Mouse (Mus musculus): Measurements from ENCODE around the gene Bloc1s5.

- no peak for TF ChIP-seq CTCF (IDR thresholded peaks at IDR 0.05; ENCODE audit: insufficient read depth, low read length)
- no peak for TF ChIP-seq POLR2A (IDR thresholded peaks at IDR 0.05; ENCODE audit: borderline replicate concordance, extremely low read depth, low read depth, low read length)
These were observed 10.5 kb downstream of the Bloc1s5 start for GRCm38 (mm10) chr13:38624292-38624902.

Measured in lung, adult 2 months (tissue).